Mouse (Mus musculus) embryo, embryonic 10 days (tissue): ENCODE measurements around the gene Rnf183.
A peak's percentile ranks its signal among the peaks of the same experiment; 100 is the strongest.

Experiments
- DNase-seq: peaks from one replicate; pipeline ENCODE4 v3.0.0-alpha.2; 2015; ENCODE audit warnings: low spot score

Rnf183 gene

GRCm38 (mm10) chr4:62430678-62431077, 4.4 kb downstream of the Rnf183 start:
- DNase-seq, result no peak

DNA sequence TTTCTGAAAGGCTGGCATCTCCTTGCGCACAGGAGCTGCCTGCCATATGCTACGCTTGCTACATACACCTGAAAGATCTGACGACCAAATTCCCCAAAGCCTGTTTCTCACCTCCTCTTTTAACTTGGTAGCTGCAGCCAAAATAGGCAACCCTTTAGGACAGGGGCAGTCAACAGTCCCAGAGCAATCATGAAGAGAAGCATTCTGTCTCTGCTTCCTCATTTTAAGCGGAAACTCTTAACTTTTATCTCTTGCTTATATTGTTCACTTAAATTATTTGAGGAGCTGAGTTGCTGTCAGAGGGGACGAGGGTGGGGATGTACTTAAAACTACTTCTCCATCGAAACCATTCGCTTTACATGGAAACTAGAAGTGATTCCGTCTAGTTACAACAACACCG, 5.4 kb downstream of the Rnf183 start:
- no peak for DNase-seq

DNA sequence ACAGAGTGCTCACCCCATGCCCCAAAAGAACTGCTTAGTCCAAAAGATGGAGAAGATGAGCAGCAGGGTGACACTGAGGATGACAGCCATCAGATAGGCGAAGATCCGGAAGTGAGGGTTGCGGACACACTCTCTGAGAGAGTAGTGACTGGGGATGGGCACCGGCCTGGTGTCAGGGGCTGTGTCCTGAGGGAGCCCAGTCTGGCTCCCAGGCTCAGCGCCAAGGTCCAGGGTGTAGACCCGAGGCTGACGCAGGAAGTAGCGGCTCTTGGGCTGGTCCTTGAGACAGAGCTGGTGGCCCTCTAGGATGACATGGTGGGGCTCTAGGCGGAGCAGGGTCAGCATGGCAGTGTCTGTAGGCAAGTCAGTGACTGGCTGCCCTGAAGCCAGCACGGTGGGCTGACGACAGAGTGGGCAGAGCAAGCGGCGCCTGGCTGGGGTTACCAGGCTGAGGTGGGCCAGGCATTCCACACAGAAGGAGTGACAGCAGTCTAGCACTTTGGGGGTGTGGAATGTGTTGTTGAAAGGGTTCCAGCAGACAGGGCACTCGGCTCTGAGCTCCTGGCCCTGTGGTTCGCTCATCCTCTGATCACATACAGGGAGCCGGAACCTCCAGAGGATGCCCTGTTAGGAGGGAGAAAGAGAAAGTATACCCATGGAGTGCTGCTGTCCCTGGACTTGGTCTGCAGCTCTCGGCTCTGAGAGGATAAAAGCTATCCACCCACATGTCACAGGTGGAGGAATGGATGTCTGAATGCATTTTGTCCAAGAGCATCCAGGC, 6.9 kb downstream of the Rnf183 start:
- no peak for DNase-seq

- DNase-seq, result no peak
Observed at GRCm38 (mm10) chr4:62425891-62426290, 9.2 kb downstream of the Rnf183 start.

GRCm38 (mm10) chr4:62419091-62419490, 16.0 kb downstream of the Rnf183 start:
- no peak for DNase-seq

DNA sequence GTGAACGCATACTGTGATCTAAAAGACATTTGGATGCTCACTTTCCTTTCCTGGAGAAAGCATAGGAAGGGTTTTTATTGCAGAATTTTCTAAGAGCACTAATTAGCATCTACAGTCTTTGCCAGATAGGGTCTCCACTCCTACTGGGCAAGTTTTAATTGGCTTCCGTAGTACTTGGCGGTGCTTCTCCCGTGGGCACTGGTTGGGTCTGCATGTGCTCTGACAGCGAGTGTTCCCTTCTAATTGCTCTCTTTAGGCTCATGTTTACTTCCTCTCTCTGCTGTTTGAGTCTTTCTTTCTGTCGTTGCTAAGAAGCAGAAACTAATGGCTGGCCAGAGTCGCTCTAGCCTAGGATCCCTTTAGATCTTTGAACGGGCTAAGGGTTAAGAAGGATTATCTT, 16.6 kb downstream of the Rnf183 start:
- DNase-seq, result no peak

GRCm38 (mm10) chr4:62411606-62412005, 23.4 kb downstream of the Rnf183 start:
- no peak for DNase-seq

- DNase-seq, result no peak
Observed at GRCm38 (mm10) chr4:62410325-62410724, 24.7 kb downstream of the Rnf183 start.

GRCm38 (mm10) chr4:62409615-62410014, 25.4 kb downstream of the Rnf183 start:
- no peak for DNase-seq

DNA sequence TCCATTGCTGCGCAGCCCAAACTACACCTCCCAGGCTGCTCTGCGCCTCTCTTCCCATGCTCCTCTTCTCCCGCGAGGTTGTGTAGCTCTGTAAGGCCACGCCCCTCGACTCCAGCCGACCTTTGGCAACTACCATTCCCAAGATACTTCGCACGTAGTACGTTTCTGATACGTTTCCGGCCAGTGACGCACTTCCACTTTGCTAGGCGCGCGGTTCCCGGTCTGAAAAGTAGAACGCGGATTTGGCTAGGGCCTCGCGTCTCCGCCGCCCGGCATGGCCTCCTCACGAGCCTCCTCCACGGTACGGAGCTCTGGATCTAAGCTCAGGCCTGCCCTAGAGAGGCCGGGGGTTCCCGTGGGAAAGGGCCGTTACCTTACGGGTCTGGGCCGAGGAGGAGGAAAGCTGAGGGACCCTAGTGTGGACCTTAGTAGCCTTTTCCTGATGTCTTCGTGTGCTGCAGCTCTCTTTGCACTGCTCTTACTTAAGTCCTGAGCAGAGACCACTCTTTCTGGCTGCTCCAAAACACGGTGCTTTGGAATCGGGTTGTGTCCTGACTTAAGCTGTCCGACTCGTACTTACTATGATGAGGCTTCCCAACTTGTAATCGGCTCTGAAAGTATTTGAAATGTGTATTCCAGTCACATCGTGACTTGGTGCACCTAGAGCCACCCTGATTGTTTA, 26.3 kb downstream of the Rnf183 start, which contains the start of the genes Cdc26 and Prpf4:
Gene Cdc26 (minus strand): TSS at position 42 of the 682 bp plus-strand sequence.
Gene Prpf4 (plus strand): TSS at position 197 of the 682 bp plus-strand sequence.
- peak; percentile 100 for DNase-seq

- peak; percentile 88 for DNase-seq
Observed at GRCm38 (mm10) chr4:62407730-62408582, 27.1 kb downstream of the Rnf183 start.

GRCm38 (mm10) chr4:62406133-62406532, 28.9 kb downstream of the Rnf183 start:
- DNase-seq, result no peak

GRCm38 (mm10) chr4:62398956-62399355, 36.1 kb downstream of the Rnf183 start:
- DNase-seq, result no peak

DNA sequence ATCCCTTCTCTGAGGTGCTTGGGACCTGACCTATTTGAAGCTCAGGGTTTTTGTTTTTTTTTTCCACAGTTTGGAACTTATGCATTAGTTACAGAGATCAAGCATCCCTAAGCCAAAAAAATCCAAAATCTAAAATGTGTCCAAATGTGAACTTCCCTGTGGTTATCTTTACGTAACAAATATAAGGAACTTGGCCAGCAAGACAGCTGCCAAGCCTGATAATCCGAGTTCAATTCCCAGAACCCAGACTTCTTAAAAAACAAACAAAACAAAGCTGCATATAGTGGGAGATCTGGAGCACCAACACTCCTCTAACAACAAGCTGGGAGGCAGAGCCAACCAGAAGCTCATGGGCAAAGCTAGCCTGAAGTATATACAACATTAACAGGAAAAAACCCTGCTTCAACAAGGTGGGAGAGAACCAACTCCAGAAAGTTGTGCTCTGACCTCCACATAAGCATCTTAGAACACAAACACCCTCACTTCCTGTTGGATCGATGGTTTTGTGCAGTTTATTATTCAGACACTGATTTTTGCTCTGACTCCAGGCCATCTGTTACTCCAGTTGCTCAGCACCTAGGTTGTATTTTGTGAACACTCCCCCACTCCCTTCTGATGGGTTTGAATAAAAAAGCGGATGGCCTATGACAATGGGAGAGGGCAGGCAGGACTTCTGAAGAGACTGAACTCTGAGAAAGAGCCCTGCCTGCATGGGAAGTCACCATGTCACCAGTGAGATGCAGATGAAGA, 37.3 kb downstream of the Rnf183 start:
- DNase-seq, result no peak

DNA sequence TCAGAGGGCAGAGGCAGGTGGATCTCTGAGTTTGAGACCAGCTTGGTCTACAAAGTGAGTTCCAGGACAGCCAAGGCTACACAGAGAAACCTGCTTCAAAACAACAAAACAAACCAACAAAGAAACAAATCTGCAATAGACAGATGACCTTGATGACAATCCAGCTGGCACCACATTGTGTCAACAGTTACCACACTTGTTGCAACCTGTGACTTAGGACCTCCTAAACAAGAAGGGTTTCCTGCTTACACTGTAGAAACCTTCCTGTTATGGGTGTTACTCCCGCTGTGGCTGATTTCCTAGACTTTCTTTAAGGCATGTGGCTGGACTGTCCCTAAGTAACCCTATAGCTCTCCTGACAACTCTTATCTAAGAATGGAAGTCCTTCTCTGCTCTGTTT, 39.2 kb downstream of the Rnf183 start:
- DNase-seq, result no peak

GRCm38 (mm10) chr4:62393459-62393858, 41.6 kb downstream of the Rnf183 start:
- DNase-seq, result peak; percentile 15

DNA sequence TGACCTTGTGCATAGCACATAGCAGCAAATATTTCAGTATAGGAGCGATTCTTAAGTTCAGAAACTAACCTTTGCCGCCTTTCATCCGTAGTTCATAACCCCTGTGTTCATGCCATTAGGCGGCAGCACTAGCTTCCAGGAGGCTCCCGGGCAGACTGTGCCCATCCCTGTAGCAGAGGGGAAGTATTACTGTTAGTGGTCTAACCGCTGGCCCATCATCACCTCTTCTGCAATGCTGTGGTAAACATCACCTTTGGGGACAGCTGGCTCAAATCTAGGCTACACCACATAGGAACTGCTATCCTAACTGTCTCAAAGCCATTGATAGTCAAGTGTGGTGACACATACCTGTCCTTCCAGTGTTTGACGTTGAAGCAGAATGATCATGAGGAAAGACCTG, 43.2 kb downstream of the Rnf183 start:
- no peak for DNase-seq

GRCm38 (mm10) chr4:62389592-62390512, 45.2 kb downstream of the Rnf183 start:
- DNase-seq, result no peak

- DNase-seq, result no peak
Observed at GRCm38 (mm10) chr4:62385439-62385838, 49.6 kb downstream of the Rnf183 start.

DNA sequence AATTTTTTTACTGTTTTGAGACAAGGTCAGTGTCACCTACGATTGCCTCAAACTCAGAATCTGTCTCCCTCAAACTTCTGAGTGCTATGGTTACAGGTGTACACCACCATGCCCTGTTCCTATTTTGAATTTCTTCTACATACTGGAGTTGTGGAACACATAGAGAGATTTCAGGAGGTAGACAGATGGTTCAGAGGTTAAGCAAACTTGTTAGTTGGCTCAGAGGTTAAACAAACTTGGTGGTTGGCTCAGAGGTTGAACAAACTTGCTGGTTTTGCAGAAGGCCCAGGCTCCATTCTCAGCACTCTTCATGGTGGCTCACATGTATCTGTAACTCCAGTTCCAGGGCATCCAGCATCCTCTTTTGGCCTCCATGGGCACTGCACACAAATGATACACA, 50.9 kb downstream of the Rnf183 start:
- DNase-seq, result no peak

GRCm38 (mm10) chr4:62383752-62384151, 51.3 kb downstream of the Rnf183 start:
- DNase-seq, result no peak
